Mouse (Mus musculus) brain, embryonic 14.5 days (tissue): ENCODE results near the gene Asxl1.

Experiments used
- CTCF ChIP-seq: fragments of 200-500 bp; IDR thresholded peaks from 2 replicates; pipeline ENCODE4 v1.5.1; 2012; ENCODE audit warnings: inconsistent platforms, mild to moderate bottlenecking, moderate library complexity, borderline replicate concordance; ENCODE audit not compliant: insufficient read depth, insufficient read length; ENCODE audit errors: extremely low read depth
- POLR2A ChIP-seq: fragments of 200-500 bp; IDR thresholded peaks from 2 replicates; pipeline ENCODE4 v1.6.1; 2012; ENCODE audit warnings: mild to moderate bottlenecking, inconsistent platforms, borderline replicate concordance; ENCODE audit not compliant: poor library complexity, insufficient read depth, insufficient read length, severe bottlenecking; ENCODE audit errors: extremely low read depth

DNA sequence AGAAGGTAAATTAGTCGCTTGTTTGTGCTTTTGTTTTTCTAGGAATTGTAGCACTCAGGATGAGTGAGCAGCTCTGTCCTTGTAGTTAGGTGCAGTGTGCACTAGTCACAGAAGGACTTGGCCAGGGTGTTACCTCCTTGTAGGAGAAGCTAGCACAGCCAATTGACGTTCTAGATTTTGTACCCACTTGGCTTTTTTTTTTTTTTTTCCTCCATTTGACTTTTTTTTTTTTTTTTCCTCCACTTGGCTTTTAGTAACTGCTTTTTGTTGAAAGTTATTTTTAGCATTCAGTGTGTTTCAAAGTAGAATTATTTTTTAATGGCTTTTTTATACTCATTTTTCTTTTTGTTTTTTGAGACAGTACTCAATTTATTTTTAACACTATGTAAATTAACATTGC is 9.0 kb downstream of the Asxl1 start:
- TF ChIP-seq CTCF (no peak), POLR2A (no peak)
